Mouse (Mus musculus) G1E (cell line): ENCODE results near the gene Klhl29. TPM values are rescaled to one million over a fixed set of nuclear protein-coding genes. Genes with fewer than 3 reads are reported as not detected.

Source experiments
- ATAC-seq: 2 replicates; pipeline ENCODE4 v1.8.0; 2016; ENCODE audit warnings: mild to moderate bottlenecking; ENCODE audit not compliant: insufficient number of reproducible peaks, poor library complexity, low FRiP score, severe bottlenecking; ENCODE audit errors: extremely low read depth
- DNase-seq: peaks from one replicate; pipeline ENCODE4 v3.0.0; 2012; ENCODE audit warnings: low spot score
- H3K27me3 ChIP-seq: 2 replicates; pipeline ENCODE4 v1.6.1; 2012; ENCODE audit warnings: mild to moderate bottlenecking, low read length, inconsistent platforms; ENCODE audit not compliant: insufficient read depth
- H3K36me3 ChIP-seq: replicated peaks from 2 replicates; pipeline ENCODE3; 2012; ENCODE audit warnings: mild to moderate bottlenecking, inconsistent platforms
- H3K4me1 ChIP-seq: 2 replicates; pipeline ENCODE4 v1.6.1; 2012; ENCODE audit warnings: low read depth, low read length, inconsistent platforms, mixed read lengths; ENCODE audit not compliant: insufficient read depth
- H3K4me3 ChIP-seq: 2 replicates; pipeline ENCODE4 v1.5.1; 2012; ENCODE audit warnings: low read depth, mild to moderate bottlenecking, inconsistent platforms, low read length, moderate library complexity, mixed read lengths
- H3K9me3 ChIP-seq: replicated peaks from 2 replicates; pipeline ENCODE4 v1.6.1; 2012; ENCODE audit warnings: inconsistent platforms
- CTCF ChIP-seq: IDR thresholded peaks from 2 replicates; pipeline ENCODE4 v1.5.1; 2012; ENCODE audit warnings: low read depth, low read length, inconsistent platforms, mixed read lengths
- GATA1 ChIP-seq: IDR thresholded peaks from 2 replicates; pipeline ENCODE4 v1.6.1; 2012; ENCODE audit warnings: borderline replicate concordance, low read length, inconsistent platforms, mixed read lengths
- GATA2 ChIP-seq: IDR thresholded peaks from 2 replicates; pipeline ENCODE4 v1.6.1; 2012; ENCODE audit warnings: low read depth, low read length, inconsistent platforms, borderline replicate concordance
- POLR2AphosphoS5 ChIP-seq: IDR thresholded peaks from 2 replicates; pipeline ENCODE4 v1.6.1; 2012; ENCODE audit warnings: low read depth, low read length, inconsistent platforms; ENCODE audit not compliant: insufficient replicate concordance
- TAL1 ChIP-seq: conservative IDR thresholded peaks from 2 replicates; pipeline ENCODE4 v1.6.1; 2012; ENCODE audit warnings: low read depth, low read length, inconsistent platforms, mixed read lengths
- polyA plus RNA-seq: library from polyadenylated mRNA; stranded (reverse); fragments of >175 nt; gene quantifications from 2 replicates; pipeline ENCODE4 v1.2.3, GENCODE M21; 2012
- total RNA-seq, 2 experiments: library from RNA; stranded (forward) in 1 of 2; stranded (reverse) in 1 of 2; fragments of 200-1000 nt in 1 of 2; fragments of >200 nt in 1 of 2; fragmentation: Nextera tagmentation in 1 of 2; gene quantifications; 2 replicates each; pipeline ENCODE4 v1.2.3; 2014 to 2017

Klhl29 gene
- total and polyA plus RNA-seq, 3 experiments = 0.05 TPM; not detected in 2

DNA sequence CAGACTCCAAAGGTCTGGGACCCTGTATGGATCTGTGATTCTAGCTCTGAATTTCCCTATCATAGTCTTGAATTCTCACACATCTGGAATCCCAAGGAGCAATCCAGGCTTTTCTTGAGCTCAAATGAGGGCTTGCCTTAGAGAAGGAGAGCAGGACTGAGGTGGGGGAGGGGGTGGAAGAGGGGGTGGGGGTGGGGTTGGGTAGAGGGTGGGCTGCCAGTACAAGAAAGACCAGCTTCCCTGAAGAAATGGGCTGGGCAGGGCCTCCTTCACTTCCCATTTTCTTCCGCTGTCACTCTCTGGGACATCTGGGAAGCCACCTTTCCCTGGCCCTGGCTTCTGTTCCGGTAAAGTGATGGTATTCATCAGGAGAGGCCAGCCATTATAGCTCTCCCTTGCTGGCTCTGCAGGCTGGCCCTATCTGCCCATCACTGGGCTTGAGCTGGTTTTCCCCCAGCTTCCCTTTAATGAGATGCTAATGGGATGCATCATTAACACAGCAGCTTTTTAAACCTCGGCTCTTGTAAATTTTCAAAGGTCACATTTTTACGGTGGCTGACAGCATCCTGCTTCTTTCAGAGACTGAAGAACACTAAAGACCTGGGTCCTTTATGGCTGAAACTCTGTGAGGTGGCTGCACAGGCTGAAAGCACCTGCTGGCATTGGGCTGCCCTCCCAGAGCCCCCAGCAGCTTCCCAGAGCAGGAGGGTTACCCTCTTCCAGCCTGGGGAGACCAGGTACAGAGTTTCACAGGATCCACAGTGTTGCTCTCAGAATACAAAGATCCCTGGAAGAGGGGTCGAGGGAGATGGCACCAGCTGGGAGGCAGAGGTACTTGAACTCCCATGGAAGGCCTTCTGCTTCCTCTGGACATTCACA is 231.3 kb downstream of the Klhl29 start:
- H3K36me3 ChIP-seq = no peaks in the 10 kb centered on the region
- H3K4me3 ChIP-seq = no peak overlapping the region
- no peaks in the 10 kb centered on the region for H3K27me3 ChIP-seq
- H3K9me3 ChIP-seq = peaks cover 58% of the 10 kb centered on the region
- DNase-seq (no peak), ATAC-seq (no peak)
- TF ChIP-seq TAL1 (no peak), CTCF (no peak), GATA2 (no peak), GATA1 (no peak), POLR2AphosphoS5 (no peak)
- no peaks in the 10 kb centered on the region for H3K4me1 ChIP-seq

GRCm38 (mm10) chr12:5143224-5143623 is 232.3 kb downstream of the Klhl29 start:
- TF ChIP-seq TAL1 (no peak), GATA2 (no peak), GATA1 (no peak), POLR2AphosphoS5 (no peak), CTCF (no peak)
- no peak for ATAC-seq
- no peak for DNase-seq

DNA sequence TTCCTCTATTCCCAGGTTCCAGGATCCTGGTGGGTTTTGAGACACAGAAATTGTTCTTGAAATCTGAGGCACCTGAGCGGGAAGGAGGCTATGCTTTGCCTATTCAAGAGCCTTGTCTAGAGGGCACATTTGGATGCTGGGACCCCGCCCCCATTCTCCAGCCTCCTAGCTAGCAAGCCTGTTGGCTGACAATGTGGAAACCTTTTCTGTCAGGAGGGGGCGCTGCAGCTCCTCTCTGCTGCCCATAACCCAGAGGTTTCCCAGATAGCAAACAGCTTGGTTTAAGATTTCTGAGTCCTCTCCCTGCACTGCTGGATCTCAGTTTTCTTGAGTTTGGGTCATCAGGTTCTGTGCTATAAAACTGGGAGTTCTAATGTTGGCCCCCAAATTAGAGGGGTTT is 232.7 kb downstream of the Klhl29 start:
- H3K9me3 ChIP-seq = peaks cover 58% of the 10 kb centered on the region
- no peak for ATAC-seq
- no peak overlapping the region for H3K4me3 ChIP-seq
- H3K36me3 ChIP-seq = no peaks in the 10 kb centered on the region
- no peak for DNase-seq
- no peaks in the 10 kb centered on the region for H3K4me1 ChIP-seq
- H3K27me3 ChIP-seq = no peaks in the 10 kb centered on the region
- TF ChIP-seq GATA1 = no peak
- TF ChIP-seq GATA2 = no peak
- no peak for TF ChIP-seq POLR2AphosphoS5
- no peak for TF ChIP-seq TAL1
- no peak for TF ChIP-seq CTCF

More at GRCm38 (mm10) chr12:5143224-5143623, 232.3 kb downstream of the Klhl29 start:
- H3K9me3 ChIP-seq = peaks cover 57% of the 10 kb centered on the region
- no peaks in the 10 kb centered on the region for H3K36me3 ChIP-seq
- H3K4me3 ChIP-seq = no peak overlapping the region
- no peaks in the 10 kb centered on the region for H3K27me3 ChIP-seq
- H3K4me1 ChIP-seq = no peaks in the 10 kb centered on the region

DNA sequence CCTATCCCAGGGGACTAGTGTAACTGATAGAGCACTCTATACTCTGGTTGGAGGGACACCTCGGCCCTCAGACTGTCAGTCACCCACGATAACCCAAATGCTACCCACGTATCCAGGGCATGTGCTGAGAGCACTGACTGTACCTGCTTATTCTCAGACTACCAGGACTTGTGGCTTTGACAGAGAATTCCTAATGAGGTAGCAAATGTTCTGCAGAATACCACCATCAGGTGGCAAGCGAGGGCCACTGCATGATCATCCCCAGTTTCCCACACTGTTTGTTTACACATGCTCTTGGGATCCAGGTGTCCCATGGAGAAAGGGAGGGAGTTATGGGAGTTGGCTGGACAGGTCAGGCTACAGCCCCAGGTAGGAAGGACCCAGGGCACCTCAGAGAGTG is 234.4 kb downstream of the Klhl29 start:
- Histone ChIP-seq H3K9me3 (peaks cover 67% of the 10 kb centered on the region), H3K4me3 (no peak overlapping the region), H3K4me1 (no peaks in the 10 kb centered on the region), H3K27me3 (no peaks in the 10 kb centered on the region), H3K36me3 (no peaks in the 10 kb centered on the region)
- TF ChIP-seq TAL1 (no peak), GATA1 (no peak), CTCF (no peak), GATA2 (no peak), POLR2AphosphoS5 (no peak)
- ATAC-seq (no peak), DNase-seq (no peak)

DNA sequence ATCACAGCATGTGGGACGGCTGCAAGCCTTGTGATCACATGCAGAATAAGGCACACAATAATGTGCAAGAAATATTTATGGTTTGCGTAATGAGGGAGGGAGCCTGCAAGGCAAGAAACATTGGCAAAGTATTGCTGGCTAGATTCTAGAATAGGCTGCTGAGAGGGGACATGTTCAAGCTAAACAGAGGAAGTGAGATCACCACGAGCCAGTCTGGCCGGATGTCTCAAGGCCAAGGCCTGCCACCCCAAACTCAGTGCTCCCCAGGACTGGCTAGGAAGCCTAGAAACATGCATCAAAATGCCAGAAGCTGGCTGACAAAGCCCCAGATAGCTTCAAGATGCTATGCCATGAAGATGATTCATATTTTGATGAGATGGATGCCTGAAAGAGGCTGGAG is 236.2 kb downstream of the Klhl29 start:
- DNase-seq (no peak), ATAC-seq (no peak)
- Histone ChIP-seq H3K27me3 (no peaks in the 10 kb centered on the region), H3K4me3 (no peak overlapping the region), H3K36me3 (no peaks in the 10 kb centered on the region), H3K4me1 (no peaks in the 10 kb centered on the region), H3K9me3 (peaks cover 56% of the 10 kb centered on the region)
- TF ChIP-seq GATA1 (no peak), GATA2 (no peak), CTCF (no peak), POLR2AphosphoS5 (no peak), TAL1 (no peak)

DNA sequence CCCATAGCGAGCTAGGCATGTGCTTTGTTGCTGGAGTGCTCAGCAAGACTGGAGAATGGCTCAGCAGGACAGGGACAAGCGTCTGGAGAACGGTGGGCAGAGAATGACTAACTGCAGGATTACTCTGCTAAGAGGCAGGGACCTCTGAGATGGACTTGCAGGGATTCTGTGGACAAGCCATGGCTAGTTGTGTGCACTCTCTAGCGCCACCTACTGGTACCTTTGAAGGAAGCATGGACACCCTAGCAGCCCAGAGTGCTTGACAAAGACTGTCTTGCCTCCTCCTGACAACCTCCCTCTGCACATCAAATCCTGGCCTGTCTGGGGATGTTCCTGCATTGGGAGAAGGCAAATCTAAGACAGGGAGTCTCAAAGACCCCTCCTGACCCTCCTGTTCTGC is 239.2 kb downstream of the Klhl29 start:
- no peaks in the 10 kb centered on the region for H3K36me3 ChIP-seq
- H3K4me3 ChIP-seq = no peak overlapping the region
- DNase-seq = no peak
- H3K27me3 ChIP-seq = no peaks in the 10 kb centered on the region
- H3K9me3 ChIP-seq = peaks cover 56% of the 10 kb centered on the region
- no peak for ATAC-seq
- no peaks in the 10 kb centered on the region for H3K4me1 ChIP-seq
- TF ChIP-seq GATA1 = no peak
- TF ChIP-seq POLR2AphosphoS5 = no peak
- no peak for TF ChIP-seq TAL1
- TF ChIP-seq GATA2 = no peak
- peak; percentile 33 for TF ChIP-seq CTCF
